Mouse (Mus musculus) natural killer cell, adult 2 months (primary cell): Measurements from ENCODE around the gene Asb5.
"Not testable (repeated sequence)": the region's sequence is repeated elsewhere in the genome, so short reads cannot be mapped to it uniquely, and the experiment has no call there.

ENCODE experiments used
- DNase-seq, 2 experiments: peaks; one replicate each; pipeline ENCODE4 v3.0.0; 2022; ENCODE audit warnings: low spot score in 2 of 2

Asb5 gene

DNA sequence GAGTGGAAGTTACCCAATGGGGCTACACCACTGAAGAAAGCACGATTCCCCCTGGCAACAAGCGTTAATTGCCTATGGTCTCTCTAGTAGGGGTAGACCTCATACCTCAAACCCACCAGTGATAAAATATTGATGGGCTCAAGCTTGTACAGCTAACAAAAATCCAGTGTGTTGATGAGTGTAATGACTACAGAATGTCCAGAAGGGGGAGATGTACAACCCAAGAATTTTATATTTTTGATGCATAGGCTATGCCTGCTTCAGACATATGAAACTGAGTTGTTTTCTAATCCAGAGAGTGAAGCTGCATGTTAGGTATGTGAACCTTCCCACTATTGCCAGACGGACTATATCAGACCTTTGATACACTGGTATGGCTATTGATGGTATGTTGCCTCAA lies 7.9 kb downstream of the Asb5 start:
- DNase-seq = no peak

DNA sequence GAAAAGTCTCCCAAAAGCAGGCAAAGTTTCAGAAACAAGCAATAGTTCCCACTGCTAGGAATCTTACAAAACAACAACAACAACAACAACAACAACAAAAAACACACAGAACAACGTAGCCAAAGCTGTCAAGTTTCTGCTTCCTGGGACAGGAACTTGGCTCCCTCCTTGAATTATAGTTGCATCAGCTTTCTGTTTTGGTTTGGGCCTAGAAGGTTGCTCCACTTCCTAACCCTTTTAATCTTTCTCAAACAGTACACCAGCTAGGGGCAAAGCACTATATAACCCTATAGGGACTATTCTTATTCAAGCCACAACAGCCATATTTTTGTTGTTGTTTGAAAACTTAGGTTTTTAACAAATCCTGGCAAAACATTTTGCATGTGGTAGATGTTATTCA lies 12.0 kb downstream of the Asb5 start:
- DNase-seq = no peak

DNA sequence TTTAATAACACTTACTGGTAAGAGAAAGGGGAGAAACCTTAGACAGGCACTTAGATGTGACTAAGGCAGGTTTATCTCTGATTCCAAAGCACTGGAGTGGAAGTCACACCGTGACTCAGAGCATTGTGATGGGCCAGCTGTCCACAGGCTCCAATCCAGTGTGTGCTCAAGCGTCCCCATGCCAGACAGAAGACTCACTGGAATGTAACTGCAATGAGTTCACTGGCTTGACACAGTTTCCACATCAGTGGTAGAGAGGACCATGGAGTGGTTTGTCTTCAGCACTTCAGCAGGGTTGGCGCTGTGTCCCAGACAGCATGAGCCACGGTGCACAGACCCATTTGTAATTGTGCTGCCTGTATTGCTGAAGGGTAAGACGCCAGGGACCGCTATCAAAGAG lies 19.0 kb downstream of the Asb5 start:
- DNase-seq = no peak

DNA sequence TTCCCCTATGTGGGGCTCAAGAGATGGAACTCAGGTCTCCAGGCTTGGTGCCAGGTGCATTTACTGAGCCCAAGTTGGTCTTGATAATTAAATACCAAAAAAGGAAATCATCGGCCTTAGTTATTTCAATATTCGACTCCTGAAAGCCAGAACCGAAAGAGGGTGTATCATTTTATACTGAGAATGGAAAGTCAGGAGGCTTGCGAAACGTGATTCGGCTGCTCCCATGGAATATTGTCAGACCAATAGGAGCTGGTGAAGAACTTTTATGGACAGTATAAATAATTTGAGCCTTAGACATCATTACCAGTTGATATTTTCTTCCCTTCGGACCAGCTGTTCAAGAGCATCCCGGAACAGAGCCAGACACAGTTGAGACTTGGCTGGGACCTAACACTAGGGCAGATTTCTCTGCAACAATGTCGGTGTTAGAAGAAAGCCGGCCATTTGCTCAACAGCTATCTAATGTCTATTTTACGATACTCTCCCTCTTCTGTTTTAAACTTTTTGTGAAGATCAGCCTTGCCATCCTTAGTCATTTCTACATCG lies 20.7 kb downstream of the Asb5 start:
- no peak for DNase-seq

DNA sequence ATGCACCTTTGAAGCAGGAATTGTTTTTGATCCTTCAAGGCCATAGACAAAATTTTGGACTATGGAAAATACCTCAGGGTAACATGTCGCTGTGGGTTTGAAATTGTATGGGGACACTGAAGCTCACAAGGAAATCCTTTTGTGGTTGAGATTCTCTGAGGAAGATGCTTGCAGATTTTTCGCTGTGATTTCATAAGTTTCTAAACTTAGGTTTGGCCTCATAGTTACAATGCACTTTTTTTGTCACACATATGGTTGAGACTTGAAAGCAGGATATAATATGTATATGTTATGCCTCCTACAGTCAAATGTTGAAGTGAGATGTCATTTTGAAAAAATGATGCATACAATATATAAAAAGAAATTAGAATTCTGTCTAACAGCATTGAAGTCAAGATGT lies 25.5 kb downstream of the Asb5 start:
- DNase-seq = no peak

DNA sequence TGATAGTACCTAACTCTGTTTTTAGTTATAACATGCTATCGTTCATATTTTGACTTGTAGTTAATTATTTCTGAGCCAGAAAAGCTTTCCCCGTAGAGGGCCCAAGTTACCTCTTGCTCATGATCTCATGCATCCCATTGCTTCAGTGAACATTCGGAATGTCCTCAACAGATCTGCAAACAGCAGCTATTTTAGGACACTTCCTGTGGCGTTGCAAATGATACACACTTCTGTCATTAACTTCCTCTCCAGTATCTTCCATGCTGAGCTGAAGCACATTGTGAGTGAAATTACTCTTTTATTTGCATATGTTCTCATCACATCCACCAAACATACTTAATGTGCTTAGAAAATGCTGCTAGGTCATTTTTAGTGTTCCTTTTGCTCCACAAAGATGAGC lies 32.8 kb downstream of the Asb5 start:
- DNase-seq = no peak

DNA sequence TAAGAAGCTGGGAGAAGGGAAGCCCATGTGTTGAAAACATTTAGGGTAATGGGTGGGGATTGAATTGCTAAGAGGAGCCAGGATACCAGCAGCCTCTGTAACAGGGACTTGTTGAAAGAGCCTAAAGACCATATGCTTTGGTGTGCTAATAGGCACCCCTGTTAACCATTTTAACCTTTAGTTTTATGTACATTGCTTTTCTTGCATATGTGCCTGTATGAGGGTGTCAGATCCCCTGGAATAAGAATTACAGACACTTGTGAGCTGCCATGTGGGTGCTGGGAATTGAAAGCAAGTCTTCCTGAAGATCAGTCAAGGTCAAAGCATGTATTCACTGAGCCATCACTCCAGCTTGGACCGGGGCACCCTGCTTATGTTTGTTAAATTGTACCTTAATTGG lies 35.8 kb downstream of the Asb5 start:
- DNase-seq = no peak

DNA sequence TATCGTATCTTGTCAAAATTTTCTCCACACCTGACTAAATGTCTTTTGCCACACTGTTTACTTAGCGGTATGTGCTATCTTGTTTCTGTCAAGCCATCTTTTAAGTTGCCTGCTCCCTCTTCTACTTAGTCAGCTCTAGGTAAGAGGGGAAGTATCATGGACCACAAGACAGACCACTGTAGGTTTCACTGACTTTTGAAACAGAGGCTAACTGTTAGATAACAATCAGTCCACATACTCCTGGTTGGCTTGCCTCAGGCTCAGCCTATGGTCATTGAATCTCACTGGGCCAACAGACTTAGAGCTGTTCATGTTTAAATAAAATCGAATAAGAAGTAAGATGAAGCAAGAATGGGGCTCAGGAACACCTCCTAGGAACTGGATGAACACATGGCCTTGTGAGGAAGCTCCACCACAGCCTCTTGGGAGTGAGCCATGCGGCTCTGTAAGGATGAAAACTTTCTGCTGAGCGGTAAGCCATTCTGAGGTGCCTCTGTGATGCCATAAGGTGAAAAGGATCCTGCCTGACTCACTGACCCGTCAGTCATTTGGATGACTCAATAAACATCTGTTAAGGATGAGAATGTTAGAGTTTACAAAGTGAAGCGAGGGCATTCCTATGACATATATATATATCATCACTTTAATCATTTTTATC lies 36.4 kb downstream of the Asb5 start:
- DNase-seq = no peak

DNA sequence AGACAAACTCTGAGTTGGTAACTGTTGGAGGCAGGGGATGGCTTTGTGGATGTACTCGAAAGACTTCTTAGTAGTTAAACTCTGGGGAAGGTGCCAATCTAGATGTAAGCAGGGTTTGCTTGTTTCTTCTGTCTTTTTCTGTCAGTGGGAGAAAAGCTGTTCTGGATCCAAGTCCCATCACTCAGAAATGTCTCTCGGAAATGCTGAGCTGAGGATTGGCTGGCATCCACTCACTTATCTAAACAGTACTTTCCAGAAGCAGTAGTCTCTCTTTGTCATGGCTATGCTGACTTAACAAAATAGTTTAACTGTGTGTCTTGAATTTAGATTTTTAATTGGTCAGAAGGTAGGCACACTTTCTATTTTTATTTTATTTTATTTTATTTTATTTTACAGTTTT lies 37.8 kb downstream of the Asb5 start:
- DNase-seq = no peak

DNA sequence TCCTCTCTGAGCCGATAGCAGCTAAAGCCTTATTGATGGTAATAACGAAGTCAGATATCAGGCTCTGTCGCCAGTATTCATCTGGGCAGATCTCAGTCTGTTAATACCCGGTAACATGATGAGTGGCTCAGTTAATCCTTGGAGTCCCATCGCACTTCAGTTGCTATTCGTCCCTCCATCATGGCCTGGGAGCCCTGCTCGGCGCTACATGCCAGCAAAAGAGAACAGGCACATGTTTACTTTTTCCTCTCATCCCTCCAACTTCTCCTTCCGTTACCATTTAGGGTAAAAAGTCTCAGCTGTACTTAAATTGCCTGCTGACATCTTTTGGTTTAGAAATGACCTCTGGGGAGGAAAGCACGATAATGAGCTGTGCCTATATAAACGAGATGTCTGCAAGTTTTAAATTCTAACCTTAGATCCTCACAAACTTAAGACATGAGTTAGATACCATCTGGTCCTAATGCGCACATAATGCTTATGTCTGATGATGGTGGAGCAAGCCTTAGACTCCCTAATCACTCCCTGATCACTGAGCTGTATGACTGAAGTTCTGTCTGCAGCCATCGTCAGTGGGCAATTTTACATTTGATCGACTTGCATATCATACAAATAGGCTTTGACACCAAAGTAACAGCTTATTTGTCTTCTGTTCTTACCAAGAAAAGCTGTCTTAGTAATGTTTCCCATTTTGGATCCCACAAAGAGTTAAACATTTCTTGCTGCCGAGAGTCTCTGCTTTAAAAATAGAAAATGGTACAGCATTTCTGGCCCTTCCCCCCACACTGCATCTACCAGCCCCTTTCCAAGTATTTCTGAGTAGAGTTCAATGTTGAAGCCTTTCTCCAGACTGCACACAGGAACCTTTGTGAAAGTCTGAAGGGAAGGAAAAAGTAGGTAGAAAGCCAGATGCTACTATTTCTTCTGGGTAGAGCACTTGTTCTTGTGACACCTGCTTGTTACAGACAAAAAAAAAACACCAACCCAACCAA lies 41.5 kb downstream of the Asb5 start:
- no peak for DNase-seq

DNA sequence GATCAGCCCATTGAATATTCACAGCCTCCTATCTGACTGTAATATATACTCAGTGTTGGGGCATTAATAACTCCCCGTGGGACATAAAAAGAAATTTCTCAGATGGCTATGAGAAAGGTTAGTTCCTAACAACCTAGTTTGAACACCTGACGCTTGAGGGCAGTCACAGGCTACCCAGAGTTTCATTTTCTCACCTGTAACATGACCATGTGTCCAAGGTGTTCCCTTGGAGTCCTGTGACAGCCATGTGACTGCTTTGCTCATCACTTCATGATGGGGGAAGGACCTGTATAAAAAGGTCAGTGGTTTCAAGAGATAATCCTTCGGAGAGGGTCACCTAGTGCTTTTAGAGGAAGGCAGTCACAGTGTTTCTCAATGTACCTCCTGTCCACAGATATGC lies 52.1 kb downstream of the Asb5 start:
- DNase-seq = no peak

DNA sequence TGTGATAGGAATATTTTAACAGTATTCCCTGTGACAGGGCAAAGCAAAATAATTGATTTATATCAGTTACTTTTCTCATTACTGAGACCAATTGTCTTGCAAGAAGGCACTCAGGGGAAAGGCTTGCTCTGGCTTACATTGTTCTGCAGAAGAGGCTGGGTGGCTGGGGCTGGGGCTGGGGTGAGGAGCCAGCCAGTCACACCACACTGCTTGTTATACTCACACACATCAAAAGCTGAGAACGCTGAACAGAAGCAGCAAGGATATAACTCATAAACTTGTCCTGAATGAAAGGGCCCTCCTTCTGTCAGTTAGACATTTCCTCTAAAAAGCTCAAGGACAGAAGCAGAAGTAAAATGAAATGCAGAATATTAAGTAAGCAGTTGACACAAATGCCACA lies 53.5 kb downstream of the Asb5 start:
- no peak for DNase-seq

DNA sequence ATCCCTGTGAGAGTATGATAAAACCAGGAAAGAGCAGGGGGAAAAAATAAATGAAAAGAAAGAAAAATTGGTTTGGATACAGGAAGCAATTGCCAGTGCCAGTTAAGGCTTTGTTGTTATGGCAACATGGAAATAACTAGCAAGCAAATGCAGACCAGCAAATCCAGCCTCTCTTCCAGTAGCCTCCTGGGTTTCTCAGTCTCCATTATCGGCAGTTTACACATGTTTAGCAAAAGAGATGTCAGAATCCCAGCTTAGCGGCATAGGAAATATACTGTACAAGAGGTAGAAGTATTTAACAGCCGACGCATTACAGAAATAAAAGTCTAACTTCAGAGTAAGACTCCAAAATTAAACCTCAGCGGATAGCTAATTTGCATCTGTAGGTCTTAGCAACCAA lies 65.3 kb downstream of the Asb5 start:
- DNase-seq = no peak

DNA sequence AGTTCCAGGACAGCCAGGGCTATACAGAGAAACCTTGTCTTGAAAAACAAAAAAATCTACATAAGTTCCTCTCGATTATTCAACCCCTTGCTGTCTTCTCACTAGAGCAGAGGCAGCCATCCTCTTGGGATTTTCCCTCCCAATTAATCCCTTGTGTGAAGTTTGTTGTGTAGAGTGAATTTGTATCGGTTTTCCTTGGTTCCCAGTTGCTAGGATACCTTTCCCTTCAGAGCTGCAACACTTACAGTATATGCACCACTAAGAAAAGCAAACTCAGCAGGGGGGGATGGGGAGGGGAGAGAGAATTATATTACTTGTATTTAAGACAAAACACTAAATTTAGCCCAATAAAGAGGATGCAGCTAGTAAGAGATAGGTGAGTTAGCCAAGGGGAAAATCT lies 66.7 kb downstream of the Asb5 start:
- no peak for DNase-seq

DNA sequence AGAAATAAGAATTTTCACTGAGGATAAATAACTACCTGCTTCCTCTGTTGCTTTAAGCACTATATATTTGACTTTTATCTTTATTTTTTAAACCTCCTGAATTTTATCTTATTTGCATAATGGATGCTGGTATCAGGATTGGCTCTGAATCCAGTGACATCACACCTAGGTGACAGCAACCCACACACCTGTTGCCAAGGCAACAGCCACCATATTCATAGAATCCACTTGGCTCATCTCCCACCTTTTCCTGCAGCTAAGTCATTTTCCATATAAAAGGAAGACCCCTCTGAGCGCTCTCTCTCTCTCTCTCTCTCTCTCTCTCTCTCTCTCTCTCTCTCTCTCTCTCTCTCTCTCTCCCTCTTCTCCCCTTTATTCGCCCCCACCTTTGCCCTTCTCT lies 67.6 kb downstream of the Asb5 start:
- DNase-seq = no peak

DNA sequence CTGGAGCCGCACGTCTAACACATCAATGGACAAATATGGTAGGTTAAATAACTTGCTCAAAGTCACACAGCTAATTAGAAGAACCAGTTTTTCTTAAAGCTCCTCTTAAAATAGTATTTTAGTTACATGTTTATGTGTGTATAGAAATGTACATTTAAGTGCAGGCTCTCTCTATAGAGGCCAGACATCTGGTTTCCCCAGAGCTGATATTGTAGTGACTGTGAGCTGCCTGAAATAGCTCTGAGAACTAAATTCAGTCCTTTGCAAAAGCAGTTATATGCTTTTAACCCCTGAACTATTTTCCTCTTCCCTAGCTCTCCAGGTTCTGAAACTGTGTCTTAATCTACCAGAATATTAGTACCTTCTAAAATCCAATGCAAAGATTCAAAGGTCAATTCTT lies 68.0 kb downstream of the Asb5 start:
- no peak for DNase-seq

DNA sequence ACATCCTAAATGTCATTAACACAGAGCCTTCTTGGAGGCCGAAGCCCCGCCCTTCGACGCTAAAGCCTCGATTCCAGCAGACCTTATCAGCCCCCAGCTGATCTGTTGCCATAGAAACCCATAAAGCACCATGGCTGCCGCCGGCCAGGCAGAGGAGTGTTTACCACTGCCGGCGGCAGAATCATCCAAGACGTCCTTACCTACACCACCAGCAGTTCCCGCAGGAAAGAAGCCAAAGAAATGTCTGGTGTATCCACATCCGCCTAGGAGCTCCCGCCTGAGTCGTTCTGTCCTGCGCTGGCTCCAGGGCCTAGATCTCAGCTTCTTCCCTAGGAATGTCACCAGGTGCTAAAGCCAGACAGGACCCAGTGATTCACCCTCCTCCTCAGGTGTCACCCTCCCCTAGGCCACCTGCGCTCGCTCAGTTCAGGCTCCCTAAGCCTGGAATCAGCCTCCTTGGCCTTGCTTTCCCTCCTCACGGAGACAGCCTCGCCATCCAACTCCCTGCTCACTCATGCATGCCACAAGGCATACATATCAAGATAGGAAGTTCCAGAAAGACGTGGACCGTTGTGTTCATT lies 71.4 kb downstream of the Asb5 start, which contains the start of gene Spata4:
Gene Spata4, plus strand, starts transcription at position 111 of the 581 bp plus-strand sequence.
- no peak for DNase-seq

DNA sequence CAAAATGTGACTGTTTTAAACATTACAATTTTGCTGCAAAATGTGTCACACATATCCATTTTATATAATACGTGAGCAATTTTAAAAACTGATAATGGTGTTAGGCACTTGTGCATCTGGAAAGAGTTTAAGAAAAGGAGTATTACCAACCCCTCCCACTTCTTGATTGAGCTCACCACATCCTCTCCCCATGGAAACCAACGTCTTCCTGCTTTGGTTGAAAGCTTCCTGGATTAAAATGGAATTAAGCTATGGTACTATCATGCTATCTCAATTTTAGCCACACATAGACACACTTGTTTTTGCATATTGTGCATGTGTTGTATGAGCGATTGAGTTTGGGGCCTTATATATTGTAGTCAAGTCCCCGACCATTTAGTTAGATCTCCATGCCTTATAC lies 74.1 kb downstream of the Asb5 start:
- no peak for DNase-seq

DNA sequence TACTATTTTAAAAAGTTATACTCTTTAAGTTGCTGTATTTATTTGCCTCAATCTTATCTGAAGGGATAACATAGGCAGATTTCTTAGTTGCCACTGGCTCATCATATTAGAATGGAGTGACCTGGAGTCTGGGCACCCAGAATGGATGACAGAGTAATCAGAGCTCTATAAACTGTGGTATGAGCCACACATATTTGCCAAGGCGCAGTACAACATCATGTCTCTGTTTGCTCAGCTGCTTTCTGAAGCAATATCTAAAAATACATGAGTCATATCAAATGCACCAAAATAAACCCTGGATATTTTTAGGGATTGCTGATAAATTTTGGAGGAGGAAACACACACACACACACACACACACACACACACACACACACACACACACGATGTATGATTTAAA lies 80.0 kb downstream of the Asb5 start:
- no peak for DNase-seq

DNA sequence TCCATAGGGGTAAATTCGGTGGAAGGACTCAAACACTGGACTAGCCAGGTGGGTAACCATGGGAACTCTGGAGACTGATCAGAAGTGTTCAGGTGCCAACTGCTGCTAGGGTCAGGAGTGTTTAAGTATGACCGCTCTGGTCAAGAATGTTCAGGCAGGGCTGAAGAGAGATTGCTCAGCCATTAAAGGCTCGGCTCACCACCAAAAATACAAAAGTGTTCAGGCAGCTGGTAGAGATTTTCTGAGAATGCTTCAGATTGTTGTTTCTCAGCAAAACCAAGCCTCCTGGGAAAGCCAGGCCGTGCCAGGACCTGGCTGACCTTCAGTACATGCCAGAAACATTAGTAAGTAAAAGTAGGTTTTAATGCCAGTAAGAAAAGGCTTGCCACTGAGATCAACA lies 80.9 kb downstream of the Asb5 start:
- DNase-seq = no peak

DNA sequence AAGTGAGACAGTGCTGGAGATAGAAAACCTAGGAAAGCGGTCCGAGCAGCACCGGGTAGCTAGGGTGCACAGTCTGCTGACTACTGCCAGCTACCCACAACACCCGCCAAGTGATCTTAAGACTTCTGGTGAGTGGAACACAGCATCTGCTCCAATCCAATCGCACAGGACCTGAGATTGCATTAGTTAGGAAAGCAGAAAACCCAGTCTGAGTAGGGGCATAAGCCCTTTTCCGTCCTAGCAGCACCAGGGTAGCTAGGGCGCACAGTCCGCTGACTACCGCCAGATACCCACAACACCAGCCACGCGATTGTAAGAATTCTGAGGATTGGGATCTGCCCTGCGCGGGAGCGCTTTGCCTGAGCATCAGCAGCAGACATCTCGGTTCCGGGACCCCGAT lies 87.3 kb downstream of the Asb5 start:
- not testable (repeated sequence) for DNase-seq
